Mouse (Mus musculus): ENCODE measurements around the gene Frem3.

DNA sequence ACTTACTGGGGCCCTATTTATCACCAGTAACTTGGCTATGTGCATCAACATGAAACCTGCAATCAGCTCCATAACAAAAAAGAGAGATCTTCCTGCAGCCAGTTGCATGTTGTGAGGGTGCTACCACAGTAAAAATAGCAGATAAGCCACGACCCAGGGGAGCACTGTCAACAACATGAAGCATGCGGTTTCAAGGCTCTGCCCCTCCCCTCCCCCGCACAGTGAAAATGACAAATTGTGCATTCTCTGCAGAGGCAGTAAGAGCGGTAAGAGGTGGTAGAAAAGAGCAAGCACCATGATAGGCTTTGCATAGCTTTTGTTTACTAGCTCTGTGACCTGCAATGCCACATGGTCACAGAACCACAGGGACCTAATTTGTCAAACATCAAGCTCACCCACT is 46.8 kb downstream of the Frem3 start:
- TF ChIP-seq CTCF (IDR thresholded peaks at IDR 0.05) (no peak), EP300 (IDR thresholded peaks at IDR 0.05) (no peak)

Data from lung, postnatal 0 days (tissue).